Mouse (Mus musculus) left cerebral cortex, postnatal 4 days (tissue): ENCODE data around the gene Fer. TPM values are rescaled to one million over a fixed set of nuclear protein-coding genes. Genes with fewer than 3 reads are reported as not detected.
"Not testable (repeated sequence)": the region's sequence is repeated elsewhere in the genome, so short reads cannot be mapped to it uniquely, and the experiment has no call there.

Experiments used
- DNase-seq: peaks from one replicate; pipeline ENCODE4 v3.0.0-alpha.2; 2022
- intact Hi-C: fragments of 180-260 bp; cut with DNase I; formaldehyde crosslinking; loops from one replicate; pipeline ENCODE4 v1.15.1; 2025
- total RNA-seq, 2 experiments: library from RNA; stranded (reverse); gene quantifications; 2 replicates each; pipeline ENCODE4 v1.2.3; 2021

Fer gene
- total RNA-seq, result 10 to 100 TPM; 43.3 to 44.6 TPM

GRCm38 (mm10) chr17:63863012-63863630 lies at the start of gene Fer:
TSS of gene Fer (plus strand) at chr17:63863062.
- no peak for DNase-seq
- intact Hi-C loops, result no loop called here

GRCm38 (mm10) chr17:63813552-63813951 lies 49.3 kb upstream of the Fer start:
- intact Hi-C loops, result no loop called here

GRCm38 (mm10) chr17:63818444-63819027 lies 44.3 kb upstream of the Fer start:
- intact Hi-C loops, result no loop called here
- no peak for DNase-seq

More at GRCm38 (mm10) chr17:63813552-63813951, 49.3 kb upstream of the Fer start:
- DNase-seq, result no peak

GRCm38 (mm10) chr17:63824141-63824540 lies 38.7 kb upstream of the Fer start:
- no peak for DNase-seq
- intact Hi-C loops, result no loop called here

GRCm38 (mm10) chr17:63826196-63826595 lies 36.7 kb upstream of the Fer start:
- intact Hi-C loops, result no loop called here
- DNase-seq, result no peak

GRCm38 (mm10) chr17:63826767-63827166 lies 36.1 kb upstream of the Fer start:
- intact Hi-C loops, result no loop called here
- DNase-seq, result no peak

- intact Hi-C loops, result no loop called here
Measured at GRCm38 (mm10) chr17:63828561-63829332, 34.1 kb upstream of the Fer start.

GRCm38 (mm10) chr17:63831550-63831949 lies 31.3 kb upstream of the Fer start:
- intact Hi-C loops, result no loop called here
- no peak for DNase-seq

More at GRCm38 (mm10) chr17:63828561-63829332, 34.1 kb upstream of the Fer start:
- no peak for DNase-seq

- DNase-seq, result no peak
- intact Hi-C loops, result no loop called here
Measured at GRCm38 (mm10) chr17:63836223-63836622, 26.6 kb upstream of the Fer start.

GRCm38 (mm10) chr17:63836641-63837040 lies 26.2 kb upstream of the Fer start:
- intact Hi-C loops, result no loop called here
- DNase-seq, result no peak

- intact Hi-C loops, result no loop called here
- no peak for DNase-seq
Measured at GRCm38 (mm10) chr17:63838144-63838543, 24.7 kb upstream of the Fer start.

GRCm38 (mm10) chr17:63839636-63840269 lies 23.1 kb upstream of the Fer start:
- intact Hi-C loops, result no loop called here
- no peak for DNase-seq

- intact Hi-C loops, result no loop called here
- DNase-seq, result no peak
Measured at GRCm38 (mm10) chr17:63842226-63842625, 20.6 kb upstream of the Fer start.

GRCm38 (mm10) chr17:63844936-63845335 lies 17.9 kb upstream of the Fer start:
- intact Hi-C loops, result no loop called here
- no peak for DNase-seq

GRCm38 (mm10) chr17:63845766-63846165 lies 17.1 kb upstream of the Fer start:
- DNase-seq, intact Hi-C loops: not testable (repeated sequence)

GRCm38 (mm10) chr17:63849151-63849550 lies 13.7 kb upstream of the Fer start:
- intact Hi-C loops, result no loop called here

GRCm38 (mm10) chr17:63849566-63849965 lies 13.3 kb upstream of the Fer start:
- DNase-seq, result peak; percentile 92
- intact Hi-C loops, result no loop called here

More at GRCm38 (mm10) chr17:63849151-63849550, 13.7 kb upstream of the Fer start:
- DNase-seq, result no peak

- intact Hi-C loops, result no loop called here
- DNase-seq, result no peak
Measured at GRCm38 (mm10) chr17:63850016-63850415, 12.8 kb upstream of the Fer start.

- DNase-seq, result no peak
- intact Hi-C loops, result no loop called here
Measured at GRCm38 (mm10) chr17:63857023-63857544, 5.8 kb upstream of the Fer start.

GRCm38 (mm10) chr17:63860988-63861387 lies 1.9 kb upstream of the Fer start:
- DNase-seq, result peak; percentile 14
- intact Hi-C loops, result no loop called here

- intact Hi-C loops, result no loop called here
- no peak for DNase-seq
Measured at GRCm38 (mm10) chr17:63862399-63862798, 463 bp upstream of the Fer start.
